Mouse (Mus musculus) activated CD4-positive, CD25-positive, alpha-beta regulatory T cell, adult 9 weeks (primary cell): ENCODE data around the gene Cyp51. TPM values are rescaled to one million over a fixed set of nuclear protein-coding genes. Genes with fewer than 3 reads are reported as not detected.

Source experiments
- polyA plus RNA-seq: library from polyadenylated mRNA; unstranded; fragments of 100-300 nt; shearing (Covaris generic); gene quantifications from one replicate; pipeline ENCODE4 v1.2.1, GENCODE M21; 2017

Cyp51 gene
- 56.5 TPM for polyA plus RNA-seq

DNA sequence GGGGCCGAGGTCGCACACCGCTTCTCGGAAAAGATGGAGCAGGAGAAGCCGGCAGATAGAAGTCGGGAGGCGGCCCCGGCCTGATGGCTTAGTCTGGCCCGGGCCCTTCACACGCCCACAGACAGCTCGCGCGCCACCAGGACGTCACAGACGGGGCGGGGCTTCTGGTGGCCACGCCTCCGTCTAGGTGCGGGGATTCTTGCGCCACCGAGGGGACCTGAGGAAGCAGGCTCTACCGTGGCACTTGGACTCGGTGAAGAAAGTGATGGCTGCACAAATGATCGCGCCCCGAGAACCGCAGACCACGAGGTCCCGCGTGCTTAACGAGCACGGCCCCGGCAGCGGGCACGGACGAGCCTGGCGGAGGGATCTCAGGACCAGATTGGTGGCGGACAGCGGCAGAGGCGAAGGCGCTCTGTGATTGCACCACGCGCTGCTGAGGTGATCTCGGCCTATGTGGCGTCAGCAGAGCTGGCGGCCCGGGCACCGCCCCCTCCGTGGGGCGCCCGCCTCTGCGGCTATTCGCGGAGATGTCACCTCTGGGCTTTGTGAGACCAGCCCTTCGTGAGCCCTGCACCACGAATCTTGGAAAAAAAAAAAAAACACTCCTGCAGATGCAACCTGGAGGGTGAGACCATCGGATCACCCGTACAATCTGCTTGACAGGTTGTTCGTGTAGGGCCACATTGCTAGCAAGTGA is at the start of gene Cyp51:
Cyp51 (minus strand) TSS at position 406 of the 700 bp plus-strand sequence.

Other genes starting within 250 kb of the Cyp51 start
- 28.1 TPM for gene Mterf1a, start 210.8 kb downstream of the Cyp51 start, polyA plus RNA-seq
- gene Akap9, start 176.7 kb downstream of the Cyp51 start, polyA plus RNA-seq = 175 TPM
- gene Mterf1b, start 87.6 kb upstream of the Cyp51 start, polyA plus RNA-seq = 12.2 TPM